Mouse (Mus musculus) erythroblast, embryonic 14.5 days (primary cell): ENCODE measurements at regions not wholly inside any gene's neighbourhood (a gene's known extent, or its start where the extent isn't known, plus 50 kb on each side); places are given as distances from the start of the nearest gene placed in this dataset.

Experiments
- GATA1 ChIP-seq: IDR thresholded peaks from 2 replicates; pipeline ENCODE4 v1.6.1; 2012; ENCODE audit warnings: low read length, inconsistent platforms, mixed read lengths
- TAL1 ChIP-seq: IDR thresholded peaks from 3 replicates; pipeline ENCODE4 v1.6.1; 2012; ENCODE audit warnings: low read length, inconsistent platforms, mixed read lengths

DNA sequence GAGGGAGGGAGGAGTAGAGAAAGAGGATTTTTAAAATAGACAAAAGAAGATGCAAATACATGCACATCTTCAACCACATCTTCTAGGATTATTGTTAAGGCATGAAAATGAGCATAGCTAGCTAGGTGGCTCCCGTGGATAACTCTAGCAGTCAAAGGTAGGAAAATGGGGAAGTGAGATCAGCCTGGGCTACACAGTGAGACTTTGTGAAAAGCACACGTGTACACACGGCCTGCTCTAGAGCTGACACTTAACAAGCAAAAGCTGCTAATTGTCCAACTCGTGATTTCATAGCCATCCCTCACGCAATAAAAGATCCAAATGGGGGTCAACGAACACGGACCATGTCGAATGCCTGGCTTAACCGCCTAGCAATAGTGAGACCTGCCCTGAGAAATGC lies 642.0 kb upstream of the Sox9 start:
- TF ChIP-seq GATA1 (no peak), TAL1 (no peak)
